Mouse (Mus musculus) liver, postnatal 0 days (tissue): Measurements from ENCODE around the gene Ccdc122.

Experiments used
- CTCF ChIP-seq: sonication (generic); IDR thresholded peaks from 2 replicates; pipeline ENCODE4 v1.5.1; 2016; ENCODE audit warnings: antibody characterized with exemption, low read depth
- EP300 ChIP-seq: IDR thresholded peaks from 2 replicates; pipeline ENCODE4 v1.6.1; 2016; ENCODE audit warnings: antibody characterized with exemption, low read depth, mild to moderate bottlenecking

- TF ChIP-seq EP300: no peak
- TF ChIP-seq CTCF: no peak
These were observed 1.6 kb upstream of the Ccdc122 start for GRCm38 (mm10) chr14:77034970-77035369.
